Mouse (Mus musculus) kidney, adult 11 months (tissue): ENCODE measurements around the gene Acaca.
"Not testable (repeated sequence)": the region's sequence is repeated elsewhere in the genome, so short reads cannot be mapped to it uniquely, and the experiment has no call there.

Experiments
- DNase-seq: peaks from one replicate; pipeline ENCODE4 v3.0.0; 2022

The Acaca gene

GRCm38 (mm10) chr11:84344522-84345236, 215.2 kb downstream of the Acaca start:
- DNase-seq, result no peak

- DNase-seq, result no peak
Observed at GRCm38 (mm10) chr11:84347766-84348165, 218.3 kb downstream of the Acaca start.

GRCm38 (mm10) chr11:84348843-84349825, 219.7 kb downstream of the Acaca start:
- no peak for DNase-seq

- DNase-seq, result no peak
Observed at GRCm38 (mm10) chr11:84351150-84351549, 221.7 kb downstream of the Acaca start.

- DNase-seq, result peak; percentile 74
Observed at GRCm38 (mm10) chr11:84353058-84353726, 223.7 kb downstream of the Acaca start.

GRCm38 (mm10) chr11:84357304-84357703, 227.8 kb downstream of the Acaca start:
- DNase-seq, result no peak

GRCm38 (mm10) chr11:84357771-84358170, 228.3 kb downstream of the Acaca start:
- no peak for DNase-seq

- peak; percentile 15 for DNase-seq
Observed at GRCm38 (mm10) chr11:84361551-84361950, 232.1 kb downstream of the Acaca start.

- peak; percentile 65 for DNase-seq
Observed at GRCm38 (mm10) chr11:84362633-84363243, 233.3 kb downstream of the Acaca start.

- no peak for DNase-seq
Observed at GRCm38 (mm10) chr11:84365313-84365712, 235.8 kb downstream of the Acaca start.

GRCm38 (mm10) chr11:84368902-84369301, 239.4 kb downstream of the Acaca start:
- no peak for DNase-seq

GRCm38 (mm10) chr11:84373122-84373521, 243.7 kb downstream of the Acaca start:
- no peak for DNase-seq

- no peak for DNase-seq
Observed at GRCm38 (mm10) chr11:84375951-84376496, 246.6 kb downstream of the Acaca start.

GRCm38 (mm10) chr11:84376510-84377365, 247.3 kb downstream of the Acaca start:
- DNase-seq, result no peak

GRCm38 (mm10) chr11:84382450-84382849, 253.0 kb downstream of the Acaca start:
- no peak for DNase-seq

- no peak for DNase-seq
Observed at GRCm38 (mm10) chr11:84383891-84384290, 254.4 kb downstream of the Acaca start.

GRCm38 (mm10) chr11:84389332-84389731, 259.9 kb downstream of the Acaca start:
- DNase-seq, result no peak

GRCm38 (mm10) chr11:84391126-84391525, 261.7 kb downstream of the Acaca start:
- no peak for DNase-seq

- not testable (repeated sequence) for DNase-seq
Observed at GRCm38 (mm10) chr11:84392066-84392465, 262.6 kb downstream of the Acaca start.

- no peak for DNase-seq
Observed at GRCm38 (mm10) chr11:84393571-84393970, 264.1 kb downstream of the Acaca start.

- no peak for DNase-seq
Observed at GRCm38 (mm10) chr11:84395010-84395409, 265.5 kb downstream of the Acaca start.
